Mouse (Mus musculus): ENCODE measurements at regions not wholly inside any gene's neighbourhood (a gene's known extent, or its start where the extent isn't known, plus 50 kb on each side); places are given as distances from the start of the nearest gene placed in this dataset.

GRCm38 (mm10) chr7:68925640-68926039, 176.6 kb upstream of the Arrdc4 start:
- peaks cover 5% of the 10 kb centered on the region; the same call in 1 of the 2 replicates for H3K4me1 ChIP-seq (ENCODE audit: control insufficient read depth, insufficient read depth, low read length)
- no peak overlapping the region for H3K27ac ChIP-seq (replicated peaks; ENCODE audit: low read depth, low read length)
- H3K9me3 ChIP-seq (ENCODE audit: control insufficient read depth, low read length): no peaks in the 10 kb centered on the region
- 58% methylated on average over 4 of the region's 4 CpGs for WGBS
- DNase-seq (ENCODE audit: low spot score) (no peak), ATAC-seq (ENCODE audit: low read depth) (no peak)
- no peak overlapping the region for H3K4me2 ChIP-seq (ENCODE audit: low read depth, low read length)
- no peak overlapping the region for H3K4me3 ChIP-seq (ENCODE audit: low read depth, low read length)
- H3K27me3 ChIP-seq (replicated peaks; ENCODE audit: control insufficient read depth, insufficient read depth, low read length): no peaks in the 10 kb centered on the region
- H3K9ac ChIP-seq (ENCODE audit: low read depth, low read length): no peak overlapping the region
- H3K36me3 ChIP-seq (ENCODE audit: control insufficient read depth, insufficient read depth, low read length): no peaks in the 10 kb centered on the region

GRCm38 (mm10) chr7:68918632-68919435, 169.8 kb upstream of the Arrdc4 start:
- H3K9me3 ChIP-seq (ENCODE audit: control insufficient read depth, low read length): no peaks in the 10 kb centered on the region
- H3K36me3 ChIP-seq (ENCODE audit: control insufficient read depth, insufficient read depth, low read length): no peaks in the 10 kb centered on the region
- H3K4me3 ChIP-seq (ENCODE audit: low read depth, low read length): no peak overlapping the region
- H3K27me3 ChIP-seq (replicated peaks; ENCODE audit: control insufficient read depth, insufficient read depth, low read length): no peaks in the 10 kb centered on the region; the same call in 1 of the 2 replicates
- no peak for DNase-seq (ENCODE audit: low spot score)
- no peak overlapping the region for H3K9ac ChIP-seq (ENCODE audit: low read depth, low read length)
- WGBS: 50% methylated on average over 9 of the region's 9 CpGs
- no peak overlapping the region for H3K4me2 ChIP-seq (ENCODE audit: low read depth, low read length)
- H3K27ac ChIP-seq (replicated peaks; ENCODE audit: low read depth, low read length): no peak overlapping the region
- peaks cover 5% of the 10 kb centered on the region; the same call in 1 of the 2 replicates for H3K4me1 ChIP-seq (ENCODE audit: control insufficient read depth, insufficient read depth, low read length)
- ATAC-seq (ENCODE audit: low read depth): no peak

- H3K9me3 ChIP-seq (ENCODE audit: control insufficient read depth, low read length): no peaks in the 10 kb centered on the region
- no peaks in the 10 kb centered on the region; the same call in 1 of the 2 replicates for H3K27me3 ChIP-seq (replicated peaks; ENCODE audit: control insufficient read depth, insufficient read depth, low read length)
- H3K4me3 ChIP-seq (ENCODE audit: low read depth, low read length): no peak overlapping the region
- ATAC-seq (ENCODE audit: low read depth): no peak
- H3K4me1 ChIP-seq (ENCODE audit: control insufficient read depth, insufficient read depth, low read length): peaks cover 5% of the 10 kb centered on the region; the same call in 1 of the 2 replicates
- H3K4me2 ChIP-seq (ENCODE audit: low read depth, low read length): peak overlapping the region; percentile 45
- 1% methylated on average over 2 of the region's 2 CpGs for WGBS
- no peak overlapping the region for H3K9ac ChIP-seq (ENCODE audit: low read depth, low read length)
- DNase-seq (ENCODE audit: low spot score): no peak
- H3K27ac ChIP-seq (replicated peaks; ENCODE audit: low read depth, low read length): no peak overlapping the region
- no peaks in the 10 kb centered on the region for H3K36me3 ChIP-seq (ENCODE audit: control insufficient read depth, insufficient read depth, low read length)
Observed at GRCm38 (mm10) chr7:68917876-68918200, 168.8 kb upstream of the Arrdc4 start.

- Histone ChIP-seq H3K9ac (ENCODE audit: low read depth, low read length) (no peak overlapping the region), H3K4me2 (ENCODE audit: low read depth, low read length) (peak overlapping the region; percentile 45), H3K4me1 (ENCODE audit: control insufficient read depth, insufficient read depth, low read length) (peaks cover 5% of the 10 kb centered on the region; the same call in 1 of the 2 replicates), H3K9me3 (ENCODE audit: control insufficient read depth, low read length) (no peaks in the 10 kb centered on the region), H3K27ac (replicated peaks; ENCODE audit: low read depth, low read length) (no peak overlapping the region), H3K27me3 (replicated peaks; ENCODE audit: control insufficient read depth, insufficient read depth, low read length) (no peaks in the 10 kb centered on the region; the same call in 1 of the 2 replicates), H3K36me3 (ENCODE audit: control insufficient read depth, insufficient read depth, low read length) (no peaks in the 10 kb centered on the region), H3K4me3 (ENCODE audit: low read depth, low read length) (no peak overlapping the region)
- 11% methylated on average over 21 of the region's 21 CpGs for WGBS
- peak; percentile 63 for DNase-seq (ENCODE audit: low spot score)
- ATAC-seq (ENCODE audit: low read depth): peak; percentile 50; the same call in 1 of the 2 replicates
Observed at GRCm38 (mm10) chr7:68917137-68917875, 168.3 kb upstream of the Arrdc4 start.

DNA sequence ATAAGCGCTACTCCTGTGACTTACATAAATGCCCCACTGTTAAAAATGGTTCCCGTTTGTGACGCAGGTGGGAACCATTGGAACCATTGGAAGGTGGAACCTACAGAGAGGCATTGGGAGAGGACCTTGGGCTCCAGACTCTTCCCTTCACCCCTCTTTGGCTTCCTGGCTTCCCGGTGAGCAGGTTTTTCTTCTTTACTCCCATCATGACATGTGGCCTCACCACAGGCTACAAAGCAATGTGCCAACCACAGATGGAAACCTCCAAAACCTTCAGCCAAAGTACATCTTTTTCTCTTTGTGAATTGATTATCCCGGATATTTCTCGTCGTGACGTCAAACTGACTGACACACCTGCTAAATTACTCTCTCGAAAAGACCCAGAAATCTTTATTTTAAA, 166.9 kb upstream of the Arrdc4 start:
- no peak overlapping the region for H3K4me2 ChIP-seq (ENCODE audit: low read depth, low read length)
- ATAC-seq (ENCODE audit: low read depth) (no peak), DNase-seq (ENCODE audit: low spot score) (no peak)
- H3K9me3 ChIP-seq (ENCODE audit: control insufficient read depth, low read length): no peaks in the 10 kb centered on the region
- no peaks in the 10 kb centered on the region; the same call in 1 of the 2 replicates for H3K27me3 ChIP-seq (replicated peaks; ENCODE audit: control insufficient read depth, insufficient read depth, low read length)
- WGBS: 75% methylated on average over 9 of the region's 9 CpGs
- no peaks in the 10 kb centered on the region for H3K36me3 ChIP-seq (ENCODE audit: control insufficient read depth, insufficient read depth, low read length)
- no peak overlapping the region for H3K4me3 ChIP-seq (ENCODE audit: low read depth, low read length)
- no peak overlapping the region for H3K27ac ChIP-seq (replicated peaks; ENCODE audit: low read depth, low read length)
- H3K9ac ChIP-seq (ENCODE audit: low read depth, low read length): no peak overlapping the region
- peaks cover 5% of the 10 kb centered on the region; the same call in 1 of the 2 replicates for H3K4me1 ChIP-seq (ENCODE audit: control insufficient read depth, insufficient read depth, low read length)

DNA sequence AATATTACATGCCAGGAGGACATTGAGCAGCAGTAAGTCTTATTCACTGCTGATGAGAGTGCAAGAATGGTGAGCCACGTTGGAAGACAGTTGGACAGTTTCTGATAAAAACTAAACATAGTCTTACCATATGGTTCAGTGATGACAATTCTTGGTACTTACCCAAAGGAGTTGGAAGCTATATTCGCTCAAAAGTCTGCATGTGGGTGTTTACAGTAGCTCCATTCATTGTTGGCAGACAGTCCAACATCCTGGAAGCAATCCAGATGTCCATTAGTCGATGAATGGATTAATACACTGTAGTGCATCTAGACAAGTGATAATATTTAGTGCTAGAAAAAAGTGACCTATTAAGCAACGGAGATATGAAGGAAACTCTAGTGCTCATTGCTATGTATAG, 165.3 kb upstream of the Arrdc4 start:
- no peak overlapping the region for H3K9ac ChIP-seq (ENCODE audit: low read depth, low read length)
- no peak overlapping the region for H3K27ac ChIP-seq (replicated peaks; ENCODE audit: low read depth, low read length)
- no peaks in the 10 kb centered on the region; the same call in 1 of the 2 replicates for H3K27me3 ChIP-seq (replicated peaks; ENCODE audit: control insufficient read depth, insufficient read depth, low read length)
- no peaks in the 10 kb centered on the region for H3K36me3 ChIP-seq (ENCODE audit: control insufficient read depth, insufficient read depth, low read length)
- peaks cover 5% of the 10 kb centered on the region; the same call in 1 of the 2 replicates for H3K4me1 ChIP-seq (ENCODE audit: control insufficient read depth, insufficient read depth, low read length)
- WGBS: 66% methylated on average over 4 of the region's 4 CpGs
- DNase-seq (ENCODE audit: low spot score) (peak; percentile 14), ATAC-seq (ENCODE audit: low read depth) (no peak)
- no peak overlapping the region for H3K4me3 ChIP-seq (ENCODE audit: low read depth, low read length)
- H3K4me2 ChIP-seq (ENCODE audit: low read depth, low read length): no peak overlapping the region
- no peaks in the 10 kb centered on the region for H3K9me3 ChIP-seq (ENCODE audit: control insufficient read depth, low read length)

- no peaks in the 10 kb centered on the region for H3K9me3 ChIP-seq (ENCODE audit: control insufficient read depth, low read length)
- no peaks in the 10 kb centered on the region for H3K36me3 ChIP-seq (ENCODE audit: control insufficient read depth, insufficient read depth, low read length)
- 80% methylated on average over 6 of the region's 6 CpGs for WGBS
- no peak overlapping the region for H3K9ac ChIP-seq (ENCODE audit: low read depth, low read length)
- no peak overlapping the region for H3K4me3 ChIP-seq (ENCODE audit: low read depth, low read length)
- no peaks in the 10 kb centered on the region for H3K4me1 ChIP-seq (ENCODE audit: control insufficient read depth, insufficient read depth, low read length)
- no peaks in the 10 kb centered on the region for H3K27me3 ChIP-seq (replicated peaks; ENCODE audit: control insufficient read depth, insufficient read depth, low read length)
- no peak overlapping the region for H3K4me2 ChIP-seq (ENCODE audit: low read depth, low read length)
- DNase-seq (ENCODE audit: low spot score) (no peak), ATAC-seq (ENCODE audit: low read depth) (no peak)
- H3K27ac ChIP-seq (replicated peaks; ENCODE audit: low read depth, low read length): no peak overlapping the region
Observed at GRCm38 (mm10) chr7:68911989-68912655, 163.1 kb upstream of the Arrdc4 start.

- H3K4me1 ChIP-seq (ENCODE audit: control insufficient read depth, insufficient read depth, low read length): no peaks in the 10 kb centered on the region
- WGBS: 80% methylated on average over 3 of the region's 3 CpGs
Observed at GRCm38 (mm10) chr7:68911562-68911961, 162.5 kb upstream of the Arrdc4 start.

More at GRCm38 (mm10) chr7:68911562-68911961, 162.5 kb upstream of the Arrdc4 start:
- no peak overlapping the region for H3K4me3 ChIP-seq (ENCODE audit: low read depth, low read length)
- H3K4me2 ChIP-seq (ENCODE audit: low read depth, low read length): no peak overlapping the region
- DNase-seq (ENCODE audit: low spot score): no peak
- no peak overlapping the region for H3K9ac ChIP-seq (ENCODE audit: low read depth, low read length)
- H3K36me3 ChIP-seq (ENCODE audit: control insufficient read depth, insufficient read depth, low read length): no peaks in the 10 kb centered on the region
- H3K27ac ChIP-seq (replicated peaks; ENCODE audit: low read depth, low read length): no peak overlapping the region
- H3K27me3 ChIP-seq (replicated peaks; ENCODE audit: control insufficient read depth, insufficient read depth, low read length): no peaks in the 10 kb centered on the region
- H3K9me3 ChIP-seq (ENCODE audit: control insufficient read depth, low read length): no peaks in the 10 kb centered on the region
- ATAC-seq (ENCODE audit: low read depth): no peak
